In genomic region chr12:58822971-58823370, GRCm38 (mm10) we compare ENCODE assay signal across 26 mouse cellular contexts.
DNase-seq lines count a peak whose midpoint lies in the region; ATAC-seq and TF ChIP-seq lines count a peak whose summit lies in the region.
"Had no signal": no experiment of that assay in that cellular context is flagged by ENCODE, and none has a peak within 500 bp of the region (broad histone marks: within the 10 kb centered on the region; RNA-seq: fewer than 3 reads in every experiment).

No protein-coding gene starts in this region.

- no peaks in the 10 kb centered on the region for H3K36me3 ChIP-seq in lung, embryonic 16.5 days (ENCODE audit: control insufficient read depth, insufficient read depth, low read length)
- no peaks in the 10 kb centered on the region for H3K36me3 ChIP-seq in liver, embryonic 12.5 days
- H3K36me3 ChIP-seq in embryonic facial prominence, embryonic 10.5 days (replicated peaks), result no peaks in the 10 kb centered on the region
- H3K36me3 ChIP-seq: embryonic facial prominence, embryonic 12.5 days; heart, embryonic 13.5 days; limb, embryonic 15.5 days; midbrain, embryonic 13.5 days; neural tube, embryonic 12.5 days had no signal

- WGBS in lung, embryonic 16.5 days, result 58% methylated on average over 3 of the region's 3 CpGs
- WGBS in liver, embryonic 12.5 days (ENCODE audit: insufficient replicate concordance), result 11% methylated on average over 3 of the region's 3 CpGs
- 85% methylated on average over 3 of the region's 3 CpGs for WGBS in embryonic facial prominence, embryonic 10.5 days

- no peak overlapping the region for H3K4me2 ChIP-seq in lung, embryonic 16.5 days (ENCODE audit: low read depth, low read length)
- no peak overlapping the region for H3K4me2 ChIP-seq in liver, embryonic 12.5 days
- H3K4me2 ChIP-seq: embryonic facial prominence, embryonic 12.5 days; heart, embryonic 13.5 days; hindbrain, embryonic 14.5 days; limb, embryonic 15.5 days; midbrain, embryonic 13.5 days; neural tube, embryonic 12.5 days had no signal

- H3K4me3 ChIP-seq in lung, embryonic 16.5 days (ENCODE audit: low read length), result no peak overlapping the region
- no peak overlapping the region for H3K4me3 ChIP-seq in liver, embryonic 12.5 days
- no peak overlapping the region for H3K4me3 ChIP-seq in embryonic facial prominence, embryonic 10.5 days
- H3K4me3 ChIP-seq in layer of hippocampus, adult 2 months, result no peak overlapping the region
- H3K4me3 ChIP-seq: embryonic facial prominence, embryonic 12.5 days; heart, adult 2 months; heart, embryonic 13.5 days; limb, embryonic 15.5 days; midbrain, embryonic 13.5 days; neural tube, embryonic 12.5 days had no signal

- H3K27ac ChIP-seq in lung, embryonic 16.5 days (ENCODE audit: low read length), result no peak overlapping the region
- H3K27ac ChIP-seq in liver, embryonic 12.5 days, result no peak overlapping the region
- H3K27ac ChIP-seq in embryonic facial prominence, embryonic 10.5 days (replicated peaks), result no peak overlapping the region
- H3K27ac ChIP-seq in layer of hippocampus, adult 2 months, result no peak overlapping the region
- H3K27ac ChIP-seq: embryonic facial prominence, embryonic 12.5 days; heart, adult 2 months; heart, embryonic 13.5 days; hindbrain, embryonic 14.5 days; limb, embryonic 15.5 days; macrophage; midbrain, embryonic 13.5 days; neural tube, embryonic 12.5 days had no signal

- no peak for DNase-seq in lung, postnatal 36 days
- peak; percentile 8 for DNase-seq in c-Kit-positive CD71-positive TER-119-negative erythroid progenitor cells, embryonic 14.5 days (ENCODE audit: low read depth)
- DNase-seq in embryonic facial prominence, embryonic 10.5 days (ENCODE audit: low spot score), result no peak
- DNase-seq in cerebellum, adult 9-11 months, result no peak
- DNase-seq in layer of hippocampus, adult 2 months (ENCODE audit: low spot score in 2 of 2), result no peak
- DNase-seq: adrenal gland, postnatal 10 days; cerebellum, adult 9-10 months; gastrocnemius, postnatal 36 days; heart, adult 2 months; kidney, adult 18-20 months; left cerebral cortex, postnatal 4 days; retina, postnatal 1 day; right cerebral cortex, postnatal 25 days; spleen, adult 18-20 months had no signal

- no peak overlapping the region for H3K9ac ChIP-seq in lung, embryonic 16.5 days (ENCODE audit: low read length)
- H3K9ac ChIP-seq in liver, embryonic 12.5 days, result no peak overlapping the region
- H3K9ac ChIP-seq: embryonic facial prominence, embryonic 12.5 days; heart, embryonic 13.5 days; hindbrain, embryonic 14.5 days; limb, embryonic 15.5 days; midbrain, embryonic 13.5 days; neural tube, embryonic 12.5 days had no signal

- no peaks in the 10 kb centered on the region for H3K9me3 ChIP-seq in lung, embryonic 16.5 days (ENCODE audit: control insufficient read depth, low read length)
- no peaks in the 10 kb centered on the region for H3K9me3 ChIP-seq in liver, embryonic 12.5 days (replicated peaks)
- H3K9me3 ChIP-seq in embryonic facial prominence, embryonic 10.5 days, result no peaks in the 10 kb centered on the region
- H3K9me3 ChIP-seq: embryonic facial prominence, embryonic 12.5 days; heart, embryonic 13.5 days; limb, embryonic 15.5 days; midbrain, embryonic 13.5 days; neural tube, embryonic 12.5 days had no signal

- no peak for TF ChIP-seq CTCF in layer of hippocampus, adult 2 months (conservative IDR thresholded peaks at IDR 0.05)

- no peaks in the 10 kb centered on the region for H3K27me3 ChIP-seq in lung, embryonic 16.5 days (ENCODE audit: control insufficient read depth, insufficient read depth, low read depth, low read length)
- no peaks in the 10 kb centered on the region for H3K27me3 ChIP-seq in liver, embryonic 12.5 days (replicated peaks)
- no peaks in the 10 kb centered on the region for H3K27me3 ChIP-seq in embryonic facial prominence, embryonic 10.5 days (replicated peaks; ENCODE audit: low read depth, poor library complexity, severe bottlenecking)
- H3K27me3 ChIP-seq: embryonic facial prominence, embryonic 12.5 days; heart, embryonic 13.5 days; limb, embryonic 15.5 days; midbrain, embryonic 13.5 days; neural tube, embryonic 12.5 days had no signal

- 0 out of 2 replicates have a peak, but pooled peaks have one; percentile 43 for ATAC-seq in lung, embryonic 16.5 days (ENCODE audit: low read depth)
- peak; percentile 79 for ATAC-seq in liver, embryonic 12.5 days
- ATAC-seq in megakaryocyte progenitor cell, adult 5-6 weeks (replicated peaks; ENCODE audit: poor library complexity), result peak; percentile 96
- ATAC-seq: activated CD4-positive, CD25-positive, alpha-beta regulatory T cell, adult 4 months; inflammation-experienced regulatory T-cells, adult 6 months; midbrain, embryonic 13.5 days had no signal

- no peaks in the 10 kb centered on the region for H3K4me1 ChIP-seq in lung, embryonic 16.5 days (replicated peaks; ENCODE audit: control insufficient read depth, insufficient read depth, low read length)
- H3K4me1 ChIP-seq in liver, embryonic 12.5 days, result no peaks in the 10 kb centered on the region; the same call in 1 of the 2 replicates
- H3K4me1 ChIP-seq in embryonic facial prominence, embryonic 10.5 days, result no peaks in the 10 kb centered on the region
- H3K4me1 ChIP-seq: embryonic facial prominence, embryonic 12.5 days; limb, embryonic 15.5 days; midbrain, embryonic 13.5 days; neural tube, embryonic 12.5 days had no signal

Comparison
In these comparisons a context has a peak if more than half of its experiments do, and no peak if none do; other contexts are left out.
1. ATAC-seq: peak in every context shown above with its lines; median percentile 96 in megakaryocyte progenitor cell, adult 5-6 weeks; 79 in liver, embryonic 12.5 days; 43 in lung, embryonic 16.5 days.